Mouse (Mus musculus): ENCODE data around the gene Gm43302.
"Not testable (repeated sequence)": the region's sequence is repeated elsewhere in the genome, so short reads cannot be mapped to it uniquely, and the experiment has no call there.

DNA sequence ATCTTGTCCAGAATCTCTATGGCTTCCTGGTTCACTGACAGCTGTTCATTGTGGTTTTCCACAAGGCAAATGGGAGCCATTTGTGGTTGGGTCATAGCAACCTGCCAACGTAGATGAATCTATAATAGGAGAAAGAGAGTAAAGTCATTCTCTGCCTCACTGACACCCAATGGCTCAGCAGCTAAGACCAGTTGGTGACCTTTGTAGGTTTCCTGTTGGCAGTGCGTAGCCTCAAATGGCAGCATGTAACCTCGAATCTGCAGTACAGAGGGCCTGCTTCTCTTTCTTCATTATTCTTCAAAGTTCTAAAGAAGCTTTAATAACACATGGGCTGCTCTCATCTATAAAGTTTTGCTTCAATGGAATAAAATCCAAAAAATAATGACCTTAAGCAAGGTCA, 57.5 kb downstream of the Gm43302 start:
- not testable (repeated sequence) for TF ChIP-seq CTCF (IDR thresholded peaks at IDR 0.05; ENCODE audit: extremely low read depth, insufficient read length, insufficient replicate concordance, low read depth, low read length); POLR2A (IDR thresholded peaks at IDR 0.05; ENCODE audit: low read depth, low read length)

Data from small intestine, adult 2 months (tissue).